Mouse (Mus musculus): Measurements from ENCODE around the gene Ptpa. TPM values are rescaled to one million over a fixed set of nuclear protein-coding genes. Genes with fewer than 3 reads are reported as not detected.

The Ptpa gene
- 10 to 100 TPM; 36.5 to 78.0 (median 49.8) TPM for polyA plus RNA-seq (2017; shearing (Covaris generic))

DNA sequence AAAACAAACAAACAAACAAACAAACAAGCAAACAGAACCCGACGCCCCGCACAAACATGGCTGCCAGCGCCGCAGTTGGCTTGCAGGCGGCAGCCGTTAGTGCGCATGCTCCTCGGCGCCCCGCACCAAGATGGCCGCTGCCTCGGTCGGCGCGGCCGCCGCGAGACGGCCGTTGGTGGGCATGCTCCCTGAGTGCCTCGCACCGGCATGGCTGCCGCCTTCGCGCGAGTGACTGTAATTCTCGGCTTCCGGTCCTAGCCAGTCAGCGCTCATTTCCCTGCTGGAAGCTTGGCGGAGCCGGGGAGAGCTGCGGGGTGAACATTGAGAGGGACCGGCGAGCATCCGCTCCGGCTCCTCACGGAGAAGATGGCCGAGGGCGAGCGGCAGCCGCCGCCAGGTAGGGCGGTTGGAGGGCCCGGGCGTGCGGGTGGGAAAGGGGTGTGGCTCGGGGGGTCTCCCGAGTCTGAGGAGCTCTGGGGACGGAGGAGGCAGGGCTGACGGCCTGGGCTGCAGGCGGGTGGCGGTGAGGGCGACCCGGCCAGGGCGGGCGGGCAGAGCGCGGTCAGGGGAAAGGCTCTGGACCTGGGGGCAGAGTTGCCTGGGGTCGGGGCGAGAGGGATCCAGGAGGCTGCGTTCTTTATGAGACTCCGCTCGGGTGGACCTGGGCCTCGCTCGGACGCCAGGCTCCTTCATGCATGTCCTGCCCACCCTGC, at the start of gene Ptpa:
TSS of gene Ptpa (plus strand) at position 104 of the 713 bp plus-strand sequence.
- peak; percentile 81 for ATAC-seq

- no peak for ATAC-seq
These were observed 49.6 kb upstream of the Ptpa start for GRCm38 (mm10) chr2:30366203-30366602.

DNA sequence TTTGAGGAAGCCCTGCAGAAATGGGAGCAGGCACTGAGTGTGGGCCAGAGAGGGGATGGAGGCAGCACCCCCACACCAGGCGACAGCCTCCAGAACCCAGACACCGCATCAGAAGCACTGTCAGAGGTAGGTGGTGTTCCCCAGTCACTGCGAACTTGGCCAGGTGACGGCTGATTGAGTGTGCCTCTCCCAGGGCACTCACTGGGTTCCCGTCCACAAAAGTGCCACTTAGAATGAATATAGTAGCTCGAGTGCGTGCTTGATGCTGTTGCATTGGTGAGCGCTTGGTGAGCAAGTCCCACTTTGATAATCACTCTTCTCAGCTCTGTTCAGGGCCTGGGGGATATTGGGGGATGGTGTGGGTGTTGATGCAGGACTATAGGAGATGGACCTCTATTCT, 44.3 kb upstream of the Ptpa start:
- no peak for ATAC-seq

DNA sequence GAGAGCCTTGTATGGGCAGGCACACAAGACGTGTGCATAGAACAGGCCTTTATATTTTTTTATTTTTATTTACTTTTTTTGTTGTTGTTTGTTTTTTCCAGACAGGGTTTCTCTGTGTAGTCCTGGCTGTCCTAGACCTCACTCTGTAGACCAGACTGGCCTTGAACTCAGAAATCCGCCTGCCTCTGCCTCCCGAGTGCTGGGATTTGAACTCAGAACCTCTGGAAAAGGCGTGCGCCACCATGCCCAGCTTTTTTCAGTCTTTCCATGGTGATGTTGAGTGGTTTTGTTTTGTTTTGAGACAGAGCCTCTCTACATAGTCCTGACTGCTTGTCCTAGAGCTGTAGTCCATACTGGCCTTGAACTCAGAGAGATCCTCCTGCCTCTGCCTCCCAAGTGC, 43.1 kb upstream of the Ptpa start:
- ATAC-seq: no peak

DNA sequence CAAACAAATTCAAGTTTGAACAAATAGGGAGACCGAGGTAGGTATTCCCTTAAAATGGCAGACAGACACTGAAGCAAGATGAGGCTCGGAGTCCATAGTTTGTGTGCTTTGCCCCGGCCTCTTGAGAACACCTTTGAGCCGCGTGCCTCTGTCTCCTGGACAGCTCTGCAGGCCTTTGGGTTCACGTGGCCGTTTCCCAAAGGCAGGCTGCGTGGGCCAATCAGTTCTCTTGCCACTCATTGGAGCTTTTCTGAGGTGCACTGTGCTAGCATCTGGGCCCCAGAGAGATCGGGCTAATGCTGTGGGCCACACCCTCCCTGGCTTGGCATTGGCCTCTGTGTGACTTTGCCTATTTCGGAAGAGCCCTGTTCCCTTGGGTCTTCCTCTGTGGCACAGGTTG, 39.9 kb upstream of the Ptpa start:
- ATAC-seq: no peak

DNA sequence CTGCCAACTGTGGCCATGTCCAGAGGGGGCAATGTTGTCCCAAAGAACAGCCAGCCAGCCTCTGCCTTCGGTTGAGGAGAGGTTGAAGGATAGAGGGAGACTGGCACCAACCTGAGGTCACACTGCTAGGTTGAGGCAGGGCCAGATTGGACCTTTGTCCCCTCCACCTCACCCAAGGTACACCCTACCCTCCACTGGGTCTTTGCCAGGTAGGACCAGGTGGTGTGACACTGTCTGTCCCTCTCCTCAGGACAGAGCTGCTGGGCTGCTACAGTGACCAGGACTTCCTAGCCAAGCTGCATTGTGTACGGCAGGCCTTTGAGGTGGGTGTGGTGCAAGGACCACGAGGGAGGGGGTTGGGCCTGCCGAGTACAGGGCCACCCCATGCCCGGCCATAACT, 38.1 kb upstream of the Ptpa start:
- ATAC-seq: no peak

DNA sequence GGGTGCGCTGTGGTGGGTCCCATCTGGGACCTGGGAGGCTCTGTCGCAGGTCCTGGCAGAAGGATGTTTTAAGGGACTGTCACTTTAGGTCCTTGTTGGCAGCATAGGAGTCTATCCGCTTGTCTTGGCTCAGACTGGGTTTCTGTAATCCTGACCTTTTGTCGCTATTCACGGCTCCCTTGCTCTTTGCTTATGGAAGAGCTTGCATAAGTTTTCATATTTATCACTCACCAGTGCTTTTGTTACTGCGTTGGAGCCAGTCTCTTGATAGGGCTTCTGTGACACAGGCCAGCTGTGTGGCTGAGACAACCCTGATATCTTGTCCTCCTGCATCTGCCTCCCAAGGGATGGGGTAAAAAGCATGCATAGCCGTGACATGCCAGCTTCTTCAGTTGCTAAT, 36.5 kb upstream of the Ptpa start:
- no peak for ATAC-seq

GRCm38 (mm10) chr2:30380564-30381376, 35.1 kb upstream of the Ptpa start:
- no peak for ATAC-seq

DNA sequence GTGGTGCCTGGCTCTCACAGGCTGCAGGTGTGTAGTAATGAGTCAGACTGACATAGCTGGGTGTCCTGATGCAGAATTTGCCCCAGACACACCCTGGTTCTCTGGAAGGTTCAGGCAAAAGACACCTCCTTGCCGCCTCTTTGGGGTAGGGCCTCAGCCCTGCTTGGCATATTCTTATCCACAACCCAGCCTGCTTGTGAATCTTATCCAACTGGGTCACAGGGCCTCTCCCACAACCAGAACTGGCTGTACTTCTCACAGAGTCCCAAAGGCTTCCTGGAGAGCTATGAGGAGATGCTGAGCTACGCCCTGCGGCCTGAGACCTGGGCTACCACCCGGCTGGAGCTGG, 34.5 kb upstream of the Ptpa start:
- ATAC-seq: no peak

GRCm38 (mm10) chr2:30384814-30385213, 31.0 kb upstream of the Ptpa start:
- ATAC-seq: no peak

DNA sequence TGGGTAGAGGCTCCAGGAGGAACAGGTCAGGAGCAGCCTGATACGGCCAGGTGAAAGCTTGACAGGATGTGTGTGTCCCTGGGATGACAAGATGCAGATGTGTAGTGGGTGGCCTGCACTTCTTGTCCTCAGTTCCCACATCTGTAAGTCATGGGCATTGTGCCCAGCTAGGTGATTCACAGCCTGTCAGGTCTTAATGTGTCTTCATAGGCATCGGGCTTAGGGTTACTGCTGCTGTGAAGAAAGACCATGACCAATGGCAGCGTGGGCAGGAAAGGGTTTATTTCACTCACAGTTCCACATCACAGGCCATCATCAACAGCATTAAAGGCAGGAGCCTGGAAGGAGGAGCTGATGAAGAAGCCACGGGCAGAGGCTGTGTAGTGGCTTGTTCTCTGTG, 30.2 kb upstream of the Ptpa start:
- no peak for ATAC-seq

- no peak for ATAC-seq
These were observed 28.9 kb upstream of the Ptpa start for GRCm38 (mm10) chr2:30386913-30387312.

DNA sequence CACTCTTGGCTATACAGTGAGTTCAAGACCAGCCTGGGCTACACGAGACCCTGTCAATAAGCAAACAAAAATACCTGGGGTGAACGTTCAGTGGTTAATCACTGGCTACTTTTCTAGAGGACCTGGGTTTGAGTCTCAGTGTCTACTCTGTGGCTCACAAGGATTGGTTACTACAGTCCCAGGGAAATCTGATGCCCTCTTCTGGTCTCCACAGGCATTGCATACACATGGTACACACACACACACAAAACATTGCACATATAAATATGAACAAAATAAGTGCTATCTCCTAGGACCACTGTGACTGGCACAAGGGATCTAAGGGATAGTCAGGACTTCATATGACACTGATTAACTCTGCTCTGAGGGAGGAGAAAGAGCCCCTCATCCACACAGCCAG, 26.8 kb upstream of the Ptpa start:
- ATAC-seq: no peak

- peak; percentile 98 for ATAC-seq
These were observed 23.7 kb upstream of the Ptpa start, which contains the start of gene Dolpp1 for GRCm38 (mm10) chr2:30392114-30392576. Dolpp1 (plus strand) TSS chr2:30392254.

DNA sequence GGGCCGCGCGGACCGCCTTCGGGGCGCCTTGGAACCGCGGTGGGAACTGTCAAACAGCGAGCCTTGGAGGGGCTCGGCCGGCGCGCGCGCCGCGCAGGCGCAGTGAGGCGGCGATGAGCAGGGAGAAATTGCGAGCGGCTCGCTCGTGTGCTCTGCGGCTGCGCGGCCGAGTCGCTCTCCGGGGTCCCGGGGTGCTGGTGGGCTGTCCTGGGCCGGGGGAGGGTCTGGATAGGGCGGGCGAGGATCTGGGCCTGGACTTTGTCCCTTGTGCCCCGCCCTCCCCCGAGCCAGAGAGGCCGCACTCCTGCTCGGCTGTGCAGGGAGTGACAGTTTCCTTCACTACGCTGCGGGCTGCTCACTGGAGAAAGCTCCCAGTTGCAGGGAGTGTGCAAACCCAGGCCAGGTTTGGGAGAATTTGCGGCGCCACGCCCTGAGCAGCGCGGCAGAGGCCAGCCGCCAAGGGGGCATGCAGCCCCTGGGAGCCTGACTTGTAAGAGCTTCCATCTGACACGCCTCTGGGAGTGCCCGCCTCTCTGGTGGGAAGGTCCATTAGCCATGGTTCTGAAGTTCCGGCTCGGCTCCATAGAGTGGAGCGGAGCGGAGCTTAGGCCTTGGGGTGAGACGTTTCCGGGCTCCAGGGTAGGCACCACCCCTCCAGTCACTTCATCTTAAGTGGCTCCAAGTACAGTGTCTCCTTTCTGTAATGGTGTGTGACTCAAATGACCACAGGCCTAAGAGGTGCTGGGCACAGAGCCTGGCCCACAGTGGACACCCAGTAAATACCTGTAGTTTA, 23.1 kb upstream of the Ptpa start:
- peak; percentile 20 for ATAC-seq

DNA sequence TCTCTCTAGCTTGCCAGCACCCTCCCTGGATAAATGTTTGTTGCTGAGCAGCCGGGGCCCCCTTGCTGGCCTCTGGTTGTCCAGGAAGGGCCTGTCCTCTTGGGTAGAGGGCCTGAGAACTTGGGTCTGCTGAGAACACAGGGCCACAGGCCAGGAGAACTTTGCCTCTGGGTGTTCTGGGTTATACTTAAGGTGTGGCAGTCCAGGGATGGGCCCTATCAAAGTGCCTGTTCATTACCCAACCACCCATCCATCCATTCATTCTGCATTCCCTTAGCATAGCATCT, 22.5 kb upstream of the Ptpa start:
- ATAC-seq: no peak

DNA sequence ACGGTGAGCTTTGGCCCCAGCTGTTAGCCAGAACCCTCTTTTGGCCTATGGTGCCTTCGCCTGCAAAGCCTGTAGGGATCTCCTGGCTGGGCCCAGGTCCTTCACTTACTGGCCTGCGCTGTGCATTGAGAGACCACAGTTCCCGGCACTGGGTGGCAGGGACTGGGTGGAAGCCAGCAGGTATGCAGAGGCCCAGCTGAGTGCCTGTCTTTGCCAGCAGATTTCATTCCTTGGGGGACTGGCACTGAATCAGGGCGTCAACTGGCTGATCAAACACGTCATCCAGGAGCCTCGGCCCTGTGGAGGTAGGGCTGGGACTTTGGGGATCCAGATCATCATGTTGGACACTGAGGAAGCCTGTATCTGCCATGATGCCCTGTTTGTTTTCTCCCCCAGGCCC, 20.1 kb upstream of the Ptpa start:
- ATAC-seq: no peak

DNA sequence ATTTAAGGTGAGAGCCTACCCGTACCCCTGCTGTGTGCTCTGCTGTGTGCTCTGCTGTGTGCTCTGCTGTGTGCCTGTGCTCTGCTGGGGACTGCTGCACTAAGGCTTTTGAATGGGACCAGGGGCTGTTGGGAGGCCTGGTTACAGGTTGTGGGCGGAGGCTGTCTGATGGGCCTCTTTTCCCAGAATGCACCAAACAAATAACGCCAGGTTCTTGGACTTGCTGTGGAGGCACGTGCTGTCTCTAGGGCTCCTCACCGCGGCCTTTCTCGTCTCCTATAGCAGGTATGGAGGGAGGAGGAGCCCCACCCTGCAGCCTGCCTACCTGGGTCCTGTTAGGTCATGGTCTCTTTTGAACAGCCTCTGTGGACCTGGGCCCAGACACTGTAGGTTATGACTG, 19.6 kb upstream of the Ptpa start:
- ATAC-seq: no peak

- no peak for ATAC-seq
These were observed 17.8 kb upstream of the Ptpa start for GRCm38 (mm10) chr2:30397986-30398512.

GRCm38 (mm10) chr2:30399191-30400171, 16.4 kb upstream of the Ptpa start:
- ATAC-seq: no peak

GRCm38 (mm10) chr2:30401581-30401980, 14.3 kb upstream of the Ptpa start:
- ATAC-seq: no peak

GRCm38 (mm10) chr2:30402351-30402826, 13.4 kb upstream of the Ptpa start:
- no peak for ATAC-seq
